Mouse (Mus musculus) forebrain, embryonic 16.5 days (tissue): ENCODE results near the gene Pamr1. TPM values are rescaled to one million over a fixed set of nuclear protein-coding genes. Genes with fewer than 3 reads are reported as not detected.

Source experiments
- ATAC-seq: fragments of 200-750 bp; cut with Nextera tagmentation; 2 replicates; pipeline ENCODE4 v1.8.0; 2017; ENCODE audit warnings: mild to moderate bottlenecking, moderate library complexity
- H3K27ac ChIP-seq: fragments of 300-500 bp; sonication (generic); 2 replicates; pipeline ENCODE4 v1.5.1; 2014; ENCODE audit warnings: low read length, control low read depth
- H3K27me3 ChIP-seq: fragments of 300-500 bp; sonication (generic); replicated peaks from 2 replicates; pipeline ENCODE4 v1.6.1; 2014; ENCODE audit warnings: low read length; ENCODE audit not compliant: control insufficient read depth, insufficient read depth
- H3K36me3 ChIP-seq: fragments of 300-500 bp; sonication (generic); 2 replicates; pipeline ENCODE4 v1.6.1; 2014; ENCODE audit not compliant: control insufficient read depth, insufficient read depth
- H3K4me1 ChIP-seq: fragments of 300-500 bp; sonication (generic); replicated peaks from 2 replicates; pipeline ENCODE4 v1.6.1; 2014; ENCODE audit warnings: low read length; ENCODE audit not compliant: control insufficient read depth, insufficient read depth
- H3K4me2 ChIP-seq: fragments of 300-500 bp; sonication (generic); 2 replicates; pipeline ENCODE4 v1.6.1; 2014; ENCODE audit warnings: mild to moderate bottlenecking, low read length, control low read depth
- H3K4me3 ChIP-seq: fragments of 300-500 bp; sonication (generic); replicated peaks from 2 replicates; pipeline ENCODE4 v1.5.1; 2014; ENCODE audit warnings: mild to moderate bottlenecking, low read length, control low read depth
- H3K9ac ChIP-seq: fragments of 300-500 bp; sonication (generic); replicated peaks from 2 replicates; pipeline ENCODE4 v1.6.1; 2014; ENCODE audit warnings: low read depth, low read length, control low read depth
- H3K9me3 ChIP-seq: fragments of 300-500 bp; sonication (generic); 2 replicates; pipeline ENCODE4 v1.6.1; 2016; ENCODE audit warnings: low read length; ENCODE audit not compliant: control insufficient read depth
- WGBS: fragments of 180-500 bp; shearing (Covaris S2); extraction: QIAGEN DNeasy Blood & Tissue Kit; methylation state at CpG from one replicate; pipeline ENCODE4 v1.1.7; 2014; 5-methylcytosine and 5-hydroxymethylcytosine counted together
- polyA plus RNA-seq: library from polyadenylated mRNA; unstranded; fragments of >200 nt; fragmentation: Nextera tagmentation; extraction: Ambion mirVana; gene quantifications from 2 replicates; pipeline ENCODE4 v1.2.1, GENCODE M21; 2015

Gene Pamr1
- polyA plus RNA-seq, 1 experiment from 2014 or later: 2.6 TPM

DNA sequence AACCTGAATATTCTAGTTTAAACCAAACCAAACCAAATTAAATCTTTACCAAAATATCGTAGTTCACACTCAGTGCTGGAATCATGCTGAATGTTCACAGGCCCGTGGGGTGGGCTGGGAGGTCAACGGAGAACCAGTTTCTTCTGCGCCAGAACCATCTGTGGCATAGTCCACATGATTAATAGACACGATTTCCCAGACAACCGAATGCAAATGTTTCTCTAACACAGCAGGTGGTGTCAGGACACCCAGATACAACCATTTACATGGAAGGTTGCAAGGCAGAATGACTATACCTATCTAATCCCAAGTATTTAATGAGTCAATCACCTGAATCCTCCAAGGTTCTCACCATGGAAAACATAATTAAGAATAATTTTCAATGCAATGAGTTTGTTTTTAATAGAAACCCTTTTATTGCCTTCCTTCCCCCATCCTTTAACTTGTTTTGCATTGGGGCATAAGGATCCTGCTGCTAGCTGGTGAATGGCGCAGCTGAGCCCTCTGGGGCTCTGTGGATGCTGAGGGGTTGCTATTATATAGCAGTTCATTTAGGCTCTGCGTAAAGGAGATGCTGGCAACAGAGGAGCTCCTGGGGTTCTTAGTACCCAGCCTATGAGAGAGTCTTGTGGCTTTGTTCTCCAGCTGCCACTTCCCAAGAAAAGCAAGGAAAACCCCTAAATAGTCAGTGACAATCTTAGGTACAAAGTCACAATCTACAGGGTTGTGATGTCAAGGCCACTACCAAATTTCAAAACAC lies 106.3 kb downstream of the Pamr1 start:
- Histone ChIP-seq H3K9me3 (no peaks in the 10 kb centered on the region), H3K9ac (no peak overlapping the region), H3K4me2 (no peak overlapping the region), H3K27ac (no peak overlapping the region), H3K27me3 (0 out of 2 replicates have a peak, but pooled peaks cover 4% of the 10 kb centered on the region), H3K4me1 (peaks cover 26% of the 10 kb centered on the region), H3K36me3 (no peaks in the 10 kb centered on the region), H3K4me3 (no peak overlapping the region)
- WGBS: 17% methylated on average over 8 of the region's 8 CpGs
- peak; percentile 26; the same call in 1 of the 2 replicates for ATAC-seq

GRCm38 (mm10) chr2:102657726-102658125 lies 107.9 kb downstream of the Pamr1 start:
- peak; percentile 34; the same call in 1 of the 2 replicates for ATAC-seq
- Histone ChIP-seq H3K36me3 (no peaks in the 10 kb centered on the region), H3K27me3 (0 out of 2 replicates have a peak, but pooled peaks cover 4% of the 10 kb centered on the region), H3K4me3 (no peak overlapping the region; the same call in none of the 2 replicates), H3K27ac (no peak overlapping the region), H3K4me2 (peak overlapping the region; percentile 94), H3K9me3 (no peaks in the 10 kb centered on the region), H3K9ac (no peak overlapping the region), H3K4me1 (peaks cover 41% of the 10 kb centered on the region)
- 9% methylated on average over 7 of the region's 7 CpGs for WGBS

DNA sequence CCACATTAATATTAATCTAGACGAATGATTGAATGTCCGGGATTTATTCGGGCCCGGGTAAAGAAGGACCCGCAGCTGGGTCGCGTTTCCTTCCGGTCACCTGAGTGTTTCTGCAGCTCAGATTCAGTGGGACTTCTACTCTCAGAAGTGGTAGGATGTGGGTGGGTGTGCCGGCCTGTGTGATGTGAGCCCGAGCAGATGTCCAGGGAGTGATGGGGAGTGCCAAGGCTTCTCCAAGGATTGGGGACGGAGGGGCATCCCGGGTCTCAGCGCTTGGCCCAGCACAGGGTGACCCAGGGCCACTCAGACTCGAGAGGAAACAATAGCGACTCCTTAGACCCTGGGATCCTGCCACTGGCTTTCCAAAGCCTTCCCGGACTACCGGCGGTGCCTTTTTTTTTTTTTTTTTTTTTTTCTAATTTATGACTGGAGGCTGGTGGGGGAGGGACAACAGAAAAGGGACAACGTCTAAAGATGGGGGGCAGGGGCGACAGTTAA lies 108.4 kb downstream of the Pamr1 start, which contains the start of gene Slc1a2:
Slc1a2 (plus strand) TSS at position 497 of the 498 bp plus-strand sequence.
- Histone ChIP-seq H3K9ac (peak within 1 kb of the TSS; percentile 84), H3K9me3 (no peaks in the 10 kb centered on the region), H3K4me3 (peak within 1 kb of the TSS; percentile 80), H3K4me2 (peak within 1 kb of the TSS; percentile 94), H3K27ac (peak within 1 kb of the TSS; percentile 82), H3K27me3 (0 out of 2 replicates have a peak, but pooled peaks cover 4% of the 10 kb centered on the region), H3K4me1 (peaks cover 46% of the 10 kb centered on the region), H3K36me3 (no peaks in the 10 kb centered on the region)
- WGBS: 1% methylated on average over 20 of the region's 20 CpGs
- peak; percentile 19 for ATAC-seq

DNA sequence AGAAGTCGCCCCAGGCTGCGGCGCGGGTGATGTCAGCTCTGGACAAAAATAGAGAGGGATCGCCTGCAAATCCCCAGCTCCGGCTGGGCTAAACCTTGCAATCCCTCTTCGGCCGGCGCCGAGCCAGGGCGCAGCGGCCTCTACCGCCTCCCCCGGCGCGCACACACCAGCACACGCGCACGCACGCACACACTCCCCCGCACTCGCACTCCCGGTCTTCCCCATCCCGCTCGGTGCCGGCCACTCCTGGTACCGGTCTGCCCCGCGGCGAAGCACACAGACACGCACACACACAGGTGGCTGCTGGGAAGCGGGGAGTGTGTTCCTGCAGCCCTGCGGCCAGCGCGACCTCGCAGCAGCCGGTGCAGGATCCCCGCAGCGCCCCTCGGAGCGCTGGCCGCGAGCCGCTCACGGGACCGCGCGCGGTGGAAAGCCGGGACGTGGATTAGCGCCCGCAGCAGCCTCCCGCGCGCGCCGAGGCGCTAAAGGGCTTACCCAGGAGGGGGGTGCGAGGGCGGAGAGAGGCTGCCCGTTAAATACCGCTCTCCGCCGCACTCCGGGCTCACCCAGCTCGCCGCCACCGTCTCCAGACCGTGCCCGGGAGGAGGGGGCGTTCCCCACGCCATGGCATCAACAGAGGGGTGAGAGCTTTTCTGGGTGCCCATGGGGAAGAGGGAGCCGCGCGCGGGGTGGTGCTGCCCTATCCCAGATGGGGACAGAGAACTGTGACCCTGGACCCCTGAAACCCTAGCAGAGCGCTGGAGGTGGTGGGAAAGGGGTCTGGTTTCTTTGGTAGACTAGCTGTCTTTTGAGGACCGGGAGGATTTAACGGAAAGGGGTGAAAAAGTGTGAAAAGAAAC lies 109.1 kb downstream of the Pamr1 start:
- Histone ChIP-seq H3K27ac (peak overlapping the region; percentile 82), H3K36me3 (no peaks in the 10 kb centered on the region), H3K27me3 (0 out of 2 replicates have a peak, but pooled peaks cover 4% of the 10 kb centered on the region), H3K4me2 (peak overlapping the region; percentile 94), H3K4me1 (peaks cover 51% of the 10 kb centered on the region), H3K9ac (peak overlapping the region; percentile 84), H3K4me3 (peak overlapping the region; percentile 80), H3K9me3 (no peaks in the 10 kb centered on the region)
- under 1% methylated on average over 70 of the region's 80 CpGs for WGBS
- peak; percentile 82 for ATAC-seq

GRCm38 (mm10) chr2:102659521-102659830 lies 109.7 kb downstream of the Pamr1 start:
- Histone ChIP-seq H3K4me2 (peak overlapping the region; percentile 94), H3K4me3 (peak overlapping the region; percentile 80), H3K9ac (peak overlapping the region; percentile 84), H3K9me3 (no peaks in the 10 kb centered on the region), H3K4me1 (peaks cover 55% of the 10 kb centered on the region), H3K27ac (peak overlapping the region; percentile 82), H3K27me3 (0 out of 2 replicates have a peak, but pooled peaks cover 4% of the 10 kb centered on the region), H3K36me3 (no peaks in the 10 kb centered on the region)
- under 1% methylated on average over 10 of the region's 10 CpGs for WGBS
- no peak; the same call in 1 of the 2 replicates for ATAC-seq

DNA sequence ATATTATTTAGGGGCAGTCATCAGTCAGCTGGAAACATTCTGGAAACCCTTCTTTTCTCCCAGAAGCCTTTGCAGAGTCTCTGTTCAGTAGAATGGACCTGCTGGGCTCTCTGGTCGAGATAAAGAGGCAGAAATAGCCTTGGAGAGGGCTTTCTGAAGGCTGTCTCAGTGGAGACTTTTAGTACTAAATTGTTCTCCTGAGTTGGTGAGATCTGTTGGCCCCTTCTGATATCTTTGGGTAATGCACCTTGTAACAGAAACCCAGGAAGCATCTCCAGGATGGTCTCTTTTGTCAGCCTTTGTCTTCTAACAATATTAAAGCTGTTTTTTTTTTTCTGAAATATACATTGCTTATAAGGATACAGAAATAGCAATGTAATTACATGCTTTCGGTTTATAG lies 111.2 kb downstream of the Pamr1 start:
- ATAC-seq: no peak
- H3K9ac ChIP-seq: no peak overlapping the region
- no peak overlapping the region for H3K27ac ChIP-seq
- peak overlapping the region; percentile 8 for H3K4me3 ChIP-seq
- H3K4me1 ChIP-seq: peaks cover 53% of the 10 kb centered on the region
- WGBS: 34% methylated on average over 2 of the region's 2 CpGs
- peak overlapping the region; percentile 94 for H3K4me2 ChIP-seq
- no peaks in the 10 kb centered on the region for H3K36me3 ChIP-seq
- H3K27me3 ChIP-seq: 0 out of 2 replicates have a peak, but pooled peaks cover 4% of the 10 kb centered on the region
- no peaks in the 10 kb centered on the region for H3K9me3 ChIP-seq

DNA sequence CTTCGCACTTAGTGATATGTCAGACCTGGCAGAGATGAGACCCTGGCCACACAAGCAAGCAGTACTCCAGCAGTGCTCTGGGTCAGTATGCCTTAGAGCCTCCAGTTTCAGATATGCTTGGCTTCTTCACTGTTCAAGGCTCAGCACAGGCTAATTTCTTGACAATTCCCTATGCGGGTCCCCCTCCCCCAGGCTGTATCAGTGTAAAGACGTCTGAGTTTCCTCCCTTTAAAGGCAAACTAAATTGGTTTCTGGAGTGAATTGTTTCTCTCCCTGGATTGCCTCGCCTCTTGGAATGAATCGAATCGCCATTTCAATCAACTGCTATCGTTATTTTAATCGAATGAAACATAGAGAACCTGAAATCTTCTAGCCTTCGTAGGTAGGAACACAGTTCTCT lies 113.1 kb downstream of the Pamr1 start:
- WGBS: 19% methylated on average over 9 of the region's 9 CpGs
- Histone ChIP-seq H3K9me3 (no peaks in the 10 kb centered on the region), H3K4me3 (peak overlapping the region; percentile 20; the same call in 1 of the 2 replicates), H3K9ac (no peak overlapping the region), H3K4me1 (peaks cover 42% of the 10 kb centered on the region), H3K4me2 (peak overlapping the region; percentile 94), H3K27ac (peak overlapping the region; percentile 61; the same call in 1 of the 2 replicates), H3K27me3 (0 out of 2 replicates have a peak, but pooled peaks cover 4% of the 10 kb centered on the region), H3K36me3 (no peaks in the 10 kb centered on the region)
- no peak for ATAC-seq

- 0 out of 2 replicates have a peak, but pooled peaks cover 4% of the 10 kb centered on the region for H3K27me3 ChIP-seq
- H3K4me2 ChIP-seq: peak overlapping the region; percentile 94
- no peaks in the 10 kb centered on the region for H3K36me3 ChIP-seq
- 0 out of 2 replicates have a peak overlapping the region, but pooled peaks have one; percentile 17 for H3K9ac ChIP-seq
- peak overlapping the region; percentile 61 for H3K27ac ChIP-seq
- H3K9me3 ChIP-seq: no peaks in the 10 kb centered on the region
- peak; percentile 31; the same call in 1 of the 2 replicates for ATAC-seq
- H3K4me1 ChIP-seq: peaks cover 38% of the 10 kb centered on the region
- 3% methylated on average over 6 of the region's 6 CpGs for WGBS
- peak overlapping the region; percentile 20 for H3K4me3 ChIP-seq
These were observed 113.5 kb downstream of the Pamr1 start for GRCm38 (mm10) chr2:102663339-102663738.
